Mouse (Mus musculus) heart, adult 2 months (tissue): ENCODE measurements around the gene Ddx21.

Source experiments
- CTCF ChIP-seq: fragments of 200-600 bp; IDR thresholded peaks from 2 replicates; pipeline ENCODE4 v1.8.1; 2022; ENCODE audit warnings: antibody characterized with exemption, mild to moderate bottlenecking, moderate library complexity
- EP300 ChIP-seq: fragments of 200-500 bp; IDR thresholded peaks from 2 replicates; pipeline ENCODE4 v1.6.1; 2011; ENCODE audit warnings: low read depth, low read length, control low read depth; ENCODE audit not compliant: insufficient read depth
- POLR2A ChIP-seq: fragments of 200-500 bp; IDR thresholded peaks from 2 replicates; pipeline ENCODE4 v1.6.1; 2011; ENCODE audit warnings: mild to moderate bottlenecking, low read depth, low read length, control low read depth; ENCODE audit not compliant: insufficient read depth

DNA sequence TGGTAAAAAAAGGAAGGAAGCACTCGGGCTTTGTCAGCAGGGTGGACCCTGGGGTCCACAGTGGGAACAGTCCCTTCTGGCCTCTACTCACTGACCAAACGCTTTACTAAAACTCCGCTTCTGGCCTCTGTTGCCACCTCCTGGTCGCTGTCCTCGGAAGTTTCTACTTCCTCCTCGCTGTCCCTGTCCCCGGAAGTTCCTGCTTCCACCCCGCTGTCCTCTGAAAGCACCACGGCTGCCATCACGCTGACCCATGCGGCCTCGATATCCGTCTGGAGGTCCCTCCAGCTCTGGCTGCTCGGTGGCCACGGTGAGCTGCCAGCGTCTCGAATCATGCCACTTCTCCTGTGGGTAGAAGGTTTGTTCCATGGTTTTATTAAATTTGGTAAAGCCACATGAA is 19.8 kb downstream of the Ddx21 start:
- TF ChIP-seq CTCF (no peak), POLR2A (no peak), EP300 (no peak)
